Mouse (Mus musculus) testis, adult 2 months (tissue): Measurements from ENCODE around the gene Ovol3. TPM values are rescaled to one million over a fixed set of nuclear protein-coding genes. Genes with fewer than 3 reads are reported as not detected.

Source experiments
- H3K27ac ChIP-seq: fragments of 200-500 bp; 2 replicates; pipeline ENCODE4 v1.5.1; 2012; ENCODE audit warnings: low read depth, low read length; ENCODE audit not compliant: control insufficient read depth, insufficient read depth
- H3K27me3 ChIP-seq: fragments of 200-500 bp; 2 replicates; pipeline ENCODE4 v1.6.1; 2012; ENCODE audit warnings: mild to moderate bottlenecking, low read length, moderate library complexity; ENCODE audit not compliant: control insufficient read depth, insufficient read depth
- H3K36me3 ChIP-seq: fragments of 200-500 bp; 2 replicates; pipeline ENCODE4 v1.6.1; 2012; ENCODE audit warnings: mild to moderate bottlenecking, low read length; ENCODE audit not compliant: control insufficient read depth, insufficient read depth
- H3K4me1 ChIP-seq: fragments of 200-500 bp; 2 replicates; pipeline ENCODE4 v1.6.1; 2012; ENCODE audit warnings: low read length; ENCODE audit not compliant: control insufficient read depth, insufficient read depth
- H3K4me3 ChIP-seq: fragments of 200-500 bp; 2 replicates; pipeline ENCODE4 v1.5.1; 2012; ENCODE audit warnings: low read depth, mild to moderate bottlenecking, low read length, moderate library complexity, mixed read lengths; ENCODE audit not compliant: control insufficient read depth
- CTCF ChIP-seq: fragments of 200-500 bp; IDR thresholded peaks from 2 replicates; pipeline ENCODE4 v1.5.1; 2012; ENCODE audit warnings: low read depth, mild to moderate bottlenecking, inconsistent platforms, low read length, moderate library complexity; ENCODE audit not compliant: control insufficient read depth, insufficient read depth, insufficient replicate concordance
- POLR2A ChIP-seq: fragments of 200-500 bp; IDR thresholded peaks from 2 replicates; pipeline ENCODE4 v1.6.1; 2012; ENCODE audit warnings: low read depth, mild to moderate bottlenecking, inconsistent platforms, low read length, moderate library complexity; ENCODE audit not compliant: control insufficient read depth
- polyA plus RNA-seq: library from polyadenylated mRNA; depleted of rRNA; stranded (reverse); fragments of >200 nt; gene quantifications from 2 replicates; pipeline ENCODE4 v1.2.3, GENCODE M21; 2012

Ovol3 gene
- polyA plus RNA-seq, 1 experiment = 0.63 TPM

GRCm38 (mm10) chr7:30198481-30198971 lies 37.0 kb downstream of the Ovol3 start, which contains the start of gene Capns1:
Gene Capns1, minus strand, starts transcription at chr7:30198811.
- H3K36me3 ChIP-seq = no peaks in the 10 kb centered on the region
- peak within 1 kb of the TSS; percentile 79 for H3K27ac ChIP-seq
- TF ChIP-seq CTCF (peak; percentile 71; the same call in 1 of the 2 replicates), POLR2A (no peak)
- H3K27me3 ChIP-seq = no peaks in the 10 kb centered on the region
- H3K4me1 ChIP-seq = peaks cover 36% of the 10 kb centered on the region
- H3K4me3 ChIP-seq = no peak within 1 kb of the TSS; the same call in 1 of the 2 replicates

- peak overlapping the region; percentile 79 for H3K27ac ChIP-seq
- no peaks in the 10 kb centered on the region for H3K27me3 ChIP-seq
- peaks cover 41% of the 10 kb centered on the region for H3K4me1 ChIP-seq
- TF ChIP-seq CTCF (no peak), POLR2A (no peak)
- H3K36me3 ChIP-seq = no peaks in the 10 kb centered on the region
- no peak overlapping the region for H3K4me3 ChIP-seq
These were observed 37.9 kb downstream of the Ovol3 start for GRCm38 (mm10) chr7:30197592-30198129.

GRCm38 (mm10) chr7:30196171-30196570 lies 39.4 kb downstream of the Ovol3 start:
- TF ChIP-seq CTCF (no peak), POLR2A (no peak)
- no peak overlapping the region for H3K4me3 ChIP-seq

GRCm38 (mm10) chr7:30195461-30195860 lies 40.1 kb downstream of the Ovol3 start:
- peaks cover 43% of the 10 kb centered on the region for H3K4me1 ChIP-seq
- TF ChIP-seq CTCF (no peak), POLR2A (no peak)
- no peak overlapping the region for H3K27ac ChIP-seq
- H3K4me3 ChIP-seq = no peak overlapping the region
- H3K27me3 ChIP-seq = no peaks in the 10 kb centered on the region
- H3K36me3 ChIP-seq = no peaks in the 10 kb centered on the region

More at GRCm38 (mm10) chr7:30196171-30196570, 39.4 kb downstream of the Ovol3 start:
- H3K4me1 ChIP-seq = peaks cover 43% of the 10 kb centered on the region
- H3K36me3 ChIP-seq = no peaks in the 10 kb centered on the region
- H3K27ac ChIP-seq = no peak overlapping the region
- H3K27me3 ChIP-seq = no peaks in the 10 kb centered on the region

GRCm38 (mm10) chr7:30194884-30195283 lies 40.6 kb downstream of the Ovol3 start:
- Histone ChIP-seq H3K36me3 (no peaks in the 10 kb centered on the region), H3K27me3 (no peaks in the 10 kb centered on the region), H3K27ac (peak overlapping the region; percentile 92), H3K4me3 (peak overlapping the region; percentile 90), H3K4me1 (peaks cover 39% of the 10 kb centered on the region)
- peak; percentile 72 for TF ChIP-seq POLR2A
- TF ChIP-seq CTCF = no peak

- Histone ChIP-seq H3K36me3 (no peaks in the 10 kb centered on the region), H3K4me3 (peak overlapping the region; percentile 90), H3K4me1 (peaks cover 33% of the 10 kb centered on the region), H3K27me3 (no peaks in the 10 kb centered on the region), H3K27ac (peak overlapping the region; percentile 92)
- no peak for TF ChIP-seq CTCF
- no peak for TF ChIP-seq POLR2A
These were observed 41.3 kb downstream of the Ovol3 start for GRCm38 (mm10) chr7:30194101-30194831.

- Histone ChIP-seq H3K4me1 (peaks cover 31% of the 10 kb centered on the region), H3K4me3 (peak overlapping the region; percentile 90), H3K27ac (peak overlapping the region; percentile 73), H3K36me3 (no peaks in the 10 kb centered on the region), H3K27me3 (no peaks in the 10 kb centered on the region)
- TF ChIP-seq CTCF (no peak), POLR2A (peak; percentile 35; the same call in 1 of the 2 replicates)
These were observed 41.9 kb downstream of the Ovol3 start for GRCm38 (mm10) chr7:30193581-30194100.
